Mouse (Mus musculus): ENCODE data around the gene Tmsb4x.
A peak's percentile ranks its signal among the peaks of the same experiment; 100 is the strongest.

The Tmsb4x gene

GRCm38 (mm10) chrX:167208978-167209754 is at the start of gene Tmsb4x:
Gene Tmsb4x (minus strand): TSS chrX:167209315.
- DNase-seq (ENCODE audit: low read depth, low spot score): peak; percentile 91

DNA sequence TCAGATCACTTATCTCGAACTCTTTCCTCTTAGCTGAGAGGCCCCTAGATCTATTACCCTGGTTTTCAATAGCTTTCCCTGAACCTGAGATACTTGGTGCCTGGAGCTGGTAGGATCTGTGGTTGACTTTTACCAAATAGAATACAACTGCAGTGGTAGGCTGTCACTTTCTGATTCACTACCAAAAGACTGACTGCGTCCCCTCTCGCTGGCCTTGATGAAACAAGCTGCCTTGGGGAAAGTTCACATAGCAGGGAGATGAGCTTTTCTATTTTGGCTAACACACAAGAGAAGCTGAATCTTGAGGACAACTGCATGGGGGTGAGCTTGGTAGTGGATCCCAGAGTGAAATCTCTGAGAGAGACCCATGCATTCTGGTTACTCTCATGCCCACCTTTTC is 32.6 kb upstream of the Tmsb4x start:
- DNase-seq (ENCODE audit: low read depth, low spot score): no peak

DNA sequence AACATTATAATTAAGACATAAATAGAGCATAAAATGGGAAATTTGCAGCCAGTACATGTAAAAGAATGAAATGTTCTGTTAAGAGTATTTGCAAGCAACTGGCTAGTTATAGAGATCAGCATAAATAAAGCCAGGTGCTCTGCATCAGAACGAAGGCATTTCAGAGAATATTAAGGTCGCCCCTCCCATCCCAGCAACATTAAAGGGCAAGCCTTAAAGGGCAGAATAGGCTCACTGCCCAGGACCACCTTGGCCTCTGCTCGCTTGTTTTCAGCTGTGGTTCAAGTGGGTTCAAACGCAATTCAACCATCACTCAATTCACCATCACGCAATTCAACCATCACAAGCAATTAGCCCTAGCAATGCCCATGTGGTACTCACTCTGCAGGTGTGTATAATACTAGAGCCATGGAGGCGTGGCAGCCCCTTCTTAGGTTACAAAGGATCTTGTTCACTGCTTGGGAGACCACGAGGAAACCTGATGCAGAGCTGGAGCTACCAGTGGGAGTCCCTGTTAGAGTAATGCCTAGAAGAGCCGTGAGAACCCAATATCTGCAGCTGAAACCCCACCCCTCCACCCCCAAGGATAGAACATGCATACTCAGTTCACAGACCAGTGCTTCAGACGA is 30.3 kb upstream of the Tmsb4x start:
- no peak for DNase-seq (ENCODE audit: low read depth, low spot score)

- DNase-seq (ENCODE audit: low read depth, low spot score): peak; percentile 72
Observed at GRCm38 (mm10) chrX:167233104-167233687, 24.1 kb upstream of the Tmsb4x start.

DNA sequence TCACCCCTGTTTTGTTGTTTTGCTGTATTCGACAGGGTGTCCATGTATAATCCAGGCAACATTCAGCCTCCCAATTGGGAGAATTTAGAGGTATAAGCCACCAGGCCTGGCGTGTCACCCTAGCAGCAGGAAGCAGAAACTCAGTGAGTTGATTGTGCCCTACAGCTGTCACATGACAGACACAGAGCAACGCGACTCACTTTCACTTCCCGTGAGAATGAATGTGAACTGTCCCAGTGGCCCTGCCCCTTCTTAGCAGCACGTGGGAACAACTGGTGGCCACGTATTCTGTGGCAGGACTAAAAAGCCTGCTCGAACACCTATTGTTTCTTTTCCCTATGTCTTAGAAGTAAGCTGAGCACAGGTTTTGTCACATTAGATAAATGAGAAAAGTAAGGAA is 22.0 kb upstream of the Tmsb4x start:
- DNase-seq (ENCODE audit: low read depth, low spot score): peak; percentile 85

- DNase-seq (ENCODE audit: low read depth, low spot score): peak; percentile 28
Observed at GRCm38 (mm10) chrX:167229819-167230218, 20.7 kb upstream of the Tmsb4x start.

DNA sequence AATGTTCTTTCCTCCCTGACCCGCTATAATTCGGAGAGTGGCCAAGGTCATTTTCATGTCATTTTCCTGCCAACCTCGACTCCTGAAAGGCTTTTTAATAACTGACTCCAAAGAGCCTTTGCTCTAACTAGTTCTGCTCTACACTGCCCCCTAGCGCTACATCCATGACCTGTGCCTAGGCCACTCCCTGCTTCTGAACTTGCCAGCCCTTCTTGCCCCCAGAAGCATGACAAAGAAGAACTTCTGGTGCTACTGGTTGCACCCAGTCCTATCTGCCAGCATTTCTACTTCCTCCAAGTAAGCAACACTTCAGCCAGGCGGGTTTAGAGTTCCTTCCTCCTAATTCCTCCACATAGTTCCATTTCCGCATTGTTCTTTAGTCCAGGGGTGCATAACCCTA is 20.1 kb upstream of the Tmsb4x start:
- DNase-seq (ENCODE audit: low read depth, low spot score): peak; percentile 78

DNA sequence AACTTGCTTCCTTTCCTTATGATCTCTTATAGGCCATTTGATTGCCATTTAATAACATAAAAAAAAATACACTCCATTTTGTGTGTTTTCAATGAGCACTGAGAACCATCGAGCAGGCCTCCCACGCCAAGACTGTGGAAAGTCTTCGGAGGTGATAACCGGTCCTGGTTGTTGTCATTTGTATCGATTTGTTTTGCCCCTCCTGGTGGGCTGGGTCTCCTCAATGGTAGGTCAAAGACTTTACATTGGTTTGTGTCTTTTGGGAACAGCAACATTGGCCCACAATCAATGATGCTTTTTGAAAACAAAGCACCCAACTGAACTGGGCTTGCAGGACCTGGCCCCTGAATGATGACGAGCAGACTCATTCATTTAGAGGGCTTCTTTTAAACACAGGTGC is 18.6 kb upstream of the Tmsb4x start:
- DNase-seq (ENCODE audit: low read depth, low spot score): peak; percentile 57

DNA sequence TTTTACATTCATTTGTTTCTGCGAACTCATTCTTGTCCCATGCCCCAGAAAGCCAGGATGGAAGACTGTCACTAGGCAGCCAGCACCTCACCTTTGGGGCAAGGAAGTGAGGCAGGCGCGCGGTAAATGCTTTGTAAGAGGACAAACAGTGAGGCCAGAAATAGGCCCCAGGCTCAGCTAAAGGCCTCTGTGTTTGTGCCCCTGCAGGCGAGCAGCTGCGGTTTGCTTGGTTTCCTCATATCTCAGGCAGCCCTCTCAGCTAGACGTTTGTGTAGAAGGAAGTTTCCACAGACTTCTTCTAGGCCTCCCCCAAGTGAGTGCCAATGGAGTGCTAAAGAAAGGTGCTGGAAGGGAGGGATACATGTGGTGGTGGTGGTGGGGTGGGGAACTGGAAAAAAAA is 18.0 kb upstream of the Tmsb4x start:
- peak; percentile 77 for DNase-seq (ENCODE audit: low read depth, low spot score)

DNA sequence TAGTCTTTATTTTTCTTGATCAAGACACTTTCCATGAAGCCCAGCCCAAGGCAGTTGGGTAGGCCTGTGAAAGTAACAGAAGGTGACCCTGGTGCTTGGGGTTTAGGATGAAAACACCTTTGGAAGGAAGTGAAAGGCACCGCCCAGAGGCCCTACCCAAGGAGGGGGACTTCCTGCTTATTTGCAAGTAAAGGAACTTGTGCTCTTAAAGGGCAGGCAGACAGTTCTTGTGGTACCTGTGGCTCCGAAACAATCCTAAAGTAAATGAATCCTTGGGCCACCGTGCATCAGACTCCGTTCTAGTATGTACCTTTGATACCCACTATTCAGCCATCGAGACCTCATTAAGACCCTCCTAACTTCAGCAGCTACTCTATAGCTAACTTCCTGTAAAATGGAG is 17.5 kb upstream of the Tmsb4x start:
- DNase-seq (ENCODE audit: low read depth, low spot score): peak; percentile 76

- DNase-seq (ENCODE audit: low read depth, low spot score): no peak
Observed at GRCm38 (mm10) chrX:167212707-167213106, 3.6 kb upstream of the Tmsb4x start.

- no peak for DNase-seq (ENCODE audit: low read depth, low spot score)
Observed at GRCm38 (mm10) chrX:167211871-167212555, 2.9 kb upstream of the Tmsb4x start.

GRCm38 (mm10) chrX:167210319-167210728 is 1.2 kb upstream of the Tmsb4x start:
- peak; percentile 83 for DNase-seq (ENCODE audit: low read depth, low spot score)

DNA sequence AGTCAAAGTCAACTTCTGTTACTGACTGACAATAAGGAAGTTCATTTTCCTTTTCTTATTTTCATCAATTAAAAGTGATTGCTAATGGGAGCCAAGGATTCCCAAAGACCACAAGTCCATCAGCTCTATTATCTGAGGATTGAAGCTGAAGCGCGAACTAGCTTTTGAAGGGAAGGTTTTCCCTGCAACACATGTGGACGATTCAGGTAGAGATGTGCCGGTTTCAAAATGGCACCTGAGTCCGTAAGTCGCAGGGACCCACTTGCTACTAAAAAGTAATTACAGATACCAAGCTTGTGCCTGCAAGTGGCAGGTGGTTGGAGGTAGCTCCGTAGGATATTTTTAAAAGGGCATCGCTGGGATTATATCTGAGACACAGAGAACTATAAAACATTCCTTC is 713 bp upstream of the Tmsb4x start:
- DNase-seq (ENCODE audit: low read depth, low spot score): peak; percentile 76

DNA sequence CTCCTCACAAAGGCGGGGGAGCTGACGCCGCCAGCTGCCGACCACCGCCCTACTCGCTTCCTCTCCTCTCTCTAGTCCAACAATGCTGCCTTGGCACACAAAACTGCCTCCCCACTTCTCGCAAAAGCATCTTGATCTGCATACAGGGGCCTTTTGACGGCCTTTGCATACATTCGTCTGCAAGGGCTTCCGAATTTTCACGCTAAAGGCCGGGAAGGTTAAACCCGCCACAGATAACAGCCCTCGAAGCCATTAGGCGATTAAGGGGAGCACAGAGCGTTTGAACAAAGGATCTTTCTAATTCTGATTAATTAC is 652 bp downstream of the Tmsb4x start:
- peak; percentile 60 for DNase-seq (ENCODE audit: low read depth, low spot score)

GRCm38 (mm10) chrX:167207741-167208505 is 1.2 kb downstream of the Tmsb4x start:
- peak; percentile 51 for DNase-seq (ENCODE audit: low read depth, low spot score)

GRCm38 (mm10) chrX:167205813-167206520 is 3.1 kb downstream of the Tmsb4x start:
- DNase-seq (ENCODE audit: low read depth, low spot score): peak; percentile 54

DNA sequence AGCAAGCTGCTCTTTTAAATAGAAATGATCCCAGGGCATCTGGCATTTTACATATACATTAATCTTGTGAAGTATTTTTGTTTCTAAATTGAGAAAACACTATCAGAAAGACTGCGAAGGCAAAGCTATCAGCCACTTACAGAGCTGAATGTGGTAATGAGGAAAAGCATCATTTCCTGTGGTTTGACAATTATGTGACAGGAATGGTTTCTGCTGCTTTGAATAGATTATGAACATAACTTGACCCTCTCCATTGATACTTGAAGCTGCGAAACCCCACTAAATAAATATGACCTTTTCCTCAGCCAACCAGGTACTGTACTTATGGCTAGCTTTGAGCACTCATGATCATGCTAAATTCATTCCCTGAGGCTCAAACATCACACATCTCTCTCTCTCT is 7.8 kb downstream of the Tmsb4x start:
- DNase-seq (ENCODE audit: low read depth, low spot score): no peak

- DNase-seq (ENCODE audit: low read depth, low spot score): no peak
Observed at GRCm38 (mm10) chrX:167195228-167195649, 13.9 kb downstream of the Tmsb4x start.

GRCm38 (mm10) chrX:167186306-167186705 is 22.8 kb downstream of the Tmsb4x start:
- no peak for DNase-seq (ENCODE audit: low read depth, low spot score)

DNA sequence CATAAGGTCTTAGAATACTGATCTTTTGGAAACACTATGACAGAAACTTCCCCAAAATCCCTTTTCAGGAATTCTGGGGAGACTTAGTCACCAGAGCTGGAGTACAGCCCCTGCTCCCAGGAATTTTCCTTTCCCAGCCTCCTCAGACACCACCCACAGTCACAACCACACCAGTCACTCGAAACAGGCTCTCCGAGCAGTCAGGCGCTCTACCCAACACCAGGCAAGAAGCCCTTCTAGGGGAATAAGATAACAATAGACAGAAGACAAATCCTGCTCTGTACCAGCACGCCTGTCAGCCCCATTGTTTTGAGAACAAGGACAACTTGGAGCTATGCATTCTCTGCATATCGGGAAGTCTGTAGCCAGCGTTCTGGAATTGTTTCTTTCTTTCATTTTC is 25.6 kb downstream of the Tmsb4x start:
- DNase-seq (ENCODE audit: low read depth, low spot score): no peak
